Mouse (Mus musculus): Measurements from ENCODE around the gene Spats1. TPM values are rescaled to one million over a fixed set of nuclear protein-coding genes. Genes with fewer than 3 reads are reported as not detected.
"Not testable (repeated sequence)": the region's sequence is repeated elsewhere in the genome, so short reads cannot be mapped to it uniquely, and the experiment has no call there.

Spats1 gene
- total RNA-seq, 1 experiment from 2014 or later: 1.6 TPM

GRCm38 (mm10) chr17:45495398-45495797 lies 20.2 kb upstream of the Spats1 start:
- no peak for ATAC-seq (replicated peaks; ENCODE audit: low read depth, poor library complexity, severe bottlenecking)

- no peak for ATAC-seq (replicated peaks; ENCODE audit: low read depth, poor library complexity, severe bottlenecking)
Measured at GRCm38 (mm10) chr17:45490532-45491154, 15.4 kb upstream of the Spats1 start.

- no peak for ATAC-seq (replicated peaks; ENCODE audit: low read depth, poor library complexity, severe bottlenecking)
Measured at GRCm38 (mm10) chr17:45489736-45490135, 14.5 kb upstream of the Spats1 start.

- ATAC-seq (replicated peaks; ENCODE audit: low read depth, poor library complexity, severe bottlenecking): no peak
Measured at GRCm38 (mm10) chr17:45488321-45489254, 13.4 kb upstream of the Spats1 start.

- 0 out of 2 replicates have a peak, but pooled peaks have one; percentile 25 for ATAC-seq (replicated peaks; ENCODE audit: low read depth, poor library complexity, severe bottlenecking)
Measured at GRCm38 (mm10) chr17:45487216-45487615, 12.0 kb upstream of the Spats1 start.

- ATAC-seq (replicated peaks; ENCODE audit: low read depth, poor library complexity, severe bottlenecking): no peak
Measured at GRCm38 (mm10) chr17:45485581-45485980, 10.4 kb upstream of the Spats1 start.

GRCm38 (mm10) chr17:45480429-45480828 lies 5.2 kb upstream of the Spats1 start:
- no peak for ATAC-seq (replicated peaks; ENCODE audit: low read depth, poor library complexity, severe bottlenecking)

GRCm38 (mm10) chr17:45478234-45478825 lies 3.1 kb upstream of the Spats1 start:
- ATAC-seq (replicated peaks; ENCODE audit: low read depth, poor library complexity, severe bottlenecking): peak; percentile 73

- no peak for ATAC-seq (replicated peaks; ENCODE audit: low read depth, poor library complexity, severe bottlenecking)
Measured at GRCm38 (mm10) chr17:45474146-45474545, 1.1 kb downstream of the Spats1 start.

- no peak for ATAC-seq (replicated peaks; ENCODE audit: low read depth, poor library complexity, severe bottlenecking)
Measured at GRCm38 (mm10) chr17:45473667-45474066, 1.5 kb downstream of the Spats1 start.

GRCm38 (mm10) chr17:45470726-45471125 lies 4.5 kb downstream of the Spats1 start:
- ATAC-seq (replicated peaks; ENCODE audit: low read depth, poor library complexity, severe bottlenecking): no peak

- ATAC-seq (replicated peaks; ENCODE audit: low read depth, poor library complexity, severe bottlenecking): no peak
Measured at GRCm38 (mm10) chr17:45468302-45468701, 6.9 kb downstream of the Spats1 start.

GRCm38 (mm10) chr17:45466701-45467100 lies 8.5 kb downstream of the Spats1 start:
- ATAC-seq (replicated peaks; ENCODE audit: low read depth, poor library complexity, severe bottlenecking): no peak

- no peak for ATAC-seq (replicated peaks; ENCODE audit: low read depth, poor library complexity, severe bottlenecking)
Measured at GRCm38 (mm10) chr17:45464255-45464654, 11.0 kb downstream of the Spats1 start.

GRCm38 (mm10) chr17:45462506-45462905 lies 12.7 kb downstream of the Spats1 start:
- ATAC-seq (replicated peaks; ENCODE audit: low read depth, poor library complexity, severe bottlenecking): no peak

GRCm38 (mm10) chr17:45459062-45459461 lies 16.2 kb downstream of the Spats1 start:
- ATAC-seq (replicated peaks; ENCODE audit: low read depth, poor library complexity, severe bottlenecking): no peak

GRCm38 (mm10) chr17:45458516-45458915 lies 16.7 kb downstream of the Spats1 start:
- no peak for ATAC-seq (replicated peaks; ENCODE audit: low read depth, poor library complexity, severe bottlenecking)

GRCm38 (mm10) chr17:45457487-45457886 lies 17.7 kb downstream of the Spats1 start:
- ATAC-seq (replicated peaks; ENCODE audit: low read depth, poor library complexity, severe bottlenecking): no peak

- no peak for ATAC-seq (replicated peaks; ENCODE audit: low read depth, poor library complexity, severe bottlenecking)
Measured at GRCm38 (mm10) chr17:45456260-45457152, 18.7 kb downstream of the Spats1 start.

- not testable (repeated sequence) for ATAC-seq (replicated peaks; ENCODE audit: low read depth, poor library complexity, severe bottlenecking)
Measured at GRCm38 (mm10) chr17:45455783-45456182, 19.4 kb downstream of the Spats1 start.

All from common myeloid progenitor, adult 5-6 weeks (primary cell).